10 mouse cellular contexts compared by ENCODE assay signal in the genomic region with DNA sequence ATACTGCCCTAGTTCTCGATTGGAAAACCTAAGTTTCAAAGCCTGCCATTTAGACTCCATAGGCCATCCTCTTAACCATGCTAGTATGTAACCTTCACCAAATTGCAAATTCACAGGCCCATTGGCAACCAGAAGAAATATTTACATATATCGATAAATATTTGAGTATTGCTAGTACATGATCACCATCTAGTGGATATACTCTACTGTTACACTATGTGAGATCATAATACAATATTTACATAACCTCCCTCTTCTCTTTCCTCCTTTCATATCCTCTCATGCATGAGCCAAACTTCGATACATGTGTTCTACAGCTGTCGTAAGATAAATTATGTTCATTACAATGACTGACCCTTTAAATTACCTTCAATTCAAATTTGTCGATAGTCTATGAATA. TPM values are rescaled to one million over a fixed set of nuclear protein-coding genes. Genes with fewer than 3 reads are reported as not detected.
DNase-seq lines count a peak whose midpoint lies in the region; ATAC-seq and TF ChIP-seq lines count a peak whose summit lies in the region.
"Had no signal": no experiment of that assay in that cellular context is flagged by ENCODE, and none has a peak within 500 bp of the region (broad histone marks: within the 10 kb centered on the region; RNA-seq: fewer than 3 reads in every experiment).

No protein-coding gene starts in this region.

- H3K4me1 ChIP-seq in heart, postnatal 0 days (ENCODE audit: control insufficient read depth, insufficient read depth) = no peaks in the 10 kb centered on the region
- H3K4me1 ChIP-seq in G1E (ENCODE audit: insufficient read depth, low read depth, low read length) = peaks cover 80% of the 10 kb centered on the region
- H3K4me1 ChIP-seq in midbrain, embryonic 13.5 days (replicated peaks) = no peaks in the 10 kb centered on the region

- no peak overlapping the region for H3K4me3 ChIP-seq in heart, postnatal 0 days (ENCODE audit: low read depth, low read length)
- H3K4me3 ChIP-seq in G1E (ENCODE audit: low read depth, low read length) = no peak overlapping the region
- H3K4me3 ChIP-seq in midbrain, embryonic 13.5 days (replicated peaks) = no peak overlapping the region
- H3K4me3 ChIP-seq: myocyte had no signal

- 58% methylated on average over 5 of the region's 5 CpGs for WGBS in heart, postnatal 0 days
- 78% methylated on average over 5 of the region's 5 CpGs for WGBS in midbrain, embryonic 13.5 days

- H3K4me2 ChIP-seq in heart, postnatal 0 days (ENCODE audit: low read depth, low read length) = no peak overlapping the region
- no peak overlapping the region for H3K4me2 ChIP-seq in midbrain, embryonic 13.5 days (replicated peaks)

- H3K36me3 ChIP-seq in heart, postnatal 0 days (replicated peaks; ENCODE audit: control insufficient read depth, insufficient read depth, low read length) = no peaks in the 10 kb centered on the region
- H3K36me3 ChIP-seq in G1E (replicated peaks) = no peaks in the 10 kb centered on the region
- H3K36me3 ChIP-seq in midbrain, embryonic 13.5 days = no peaks in the 10 kb centered on the region

- H3K9ac ChIP-seq in heart, postnatal 0 days (replicated peaks; ENCODE audit: low read depth, low read length) = no peak overlapping the region
- no peak overlapping the region for H3K9ac ChIP-seq in midbrain, embryonic 13.5 days (replicated peaks)

- DNase-seq in heart, postnatal 0 days (ENCODE audit: low spot score) = peak; percentile 52
- DNase-seq in heart, adult 9 months (ENCODE audit: low spot score in 2 of 2) = no peak
- no peak for DNase-seq in G1E (ENCODE audit: low spot score)
- DNase-seq in thymus, postnatal 14 days = no peak
- DNase-seq in kidney, adult 9 months = no peak
- no peak for DNase-seq in adrenal gland, adult 2 months

- H3K27ac ChIP-seq in heart, postnatal 0 days (ENCODE audit: low read depth) = no peak overlapping the region
- H3K27ac ChIP-seq in midbrain, embryonic 13.5 days = no peak overlapping the region

- no peaks in the 10 kb centered on the region for H3K9me3 ChIP-seq in heart, postnatal 0 days (replicated peaks; ENCODE audit: control insufficient read depth, low read length)
- H3K9me3 ChIP-seq in G1E (replicated peaks) = no peaks in the 10 kb centered on the region
- no peaks in the 10 kb centered on the region for H3K9me3 ChIP-seq in midbrain, embryonic 13.5 days

- TF ChIP-seq EP300 in heart, postnatal 0 days (IDR thresholded peaks at IDR 0.05; ENCODE audit: low read depth) = no peak

- H3K27me3 ChIP-seq in heart, postnatal 0 days (ENCODE audit: control insufficient read depth, insufficient read depth, low read length) = no peaks in the 10 kb centered on the region
- no peaks in the 10 kb centered on the region for H3K27me3 ChIP-seq in G1E (ENCODE audit: insufficient read depth, low read length)
- H3K27me3 ChIP-seq in midbrain, embryonic 13.5 days = no peaks in the 10 kb centered on the region

- ATAC-seq in heart, postnatal 0 days (ENCODE audit: insufficient read depth, low read depth) = no peak
- 0 out of 2 replicates have a peak, but pooled peaks have one; percentile 15 for ATAC-seq in G1E (ENCODE audit: extremely low read depth, insufficient number of reproducible peaks, low FRiP score, poor library complexity, severe bottlenecking)
- peak; percentile 78 for ATAC-seq in granulocyte monocyte progenitor cell, adult 5-6 weeks (replicated peaks; ENCODE audit: poor library complexity, severe bottlenecking)
- ATAC-seq in midbrain, embryonic 13.5 days = peak; percentile 63

- TF ChIP-seq CTCF in heart, postnatal 0 days (IDR thresholded peaks at IDR 0.05; ENCODE audit: low read depth) = peak; percentile 53
- TF ChIP-seq CTCF in G1E (IDR thresholded peaks at IDR 0.05; ENCODE audit: low read depth, low read length) = no peak

RNA-seq across cellular contexts. Expression of gene Cpox, which starts 7.1 kb away (rescaled TPM):
- 27.4 and 35.4 TPM in 2 replicates for total RNA-seq in heart, postnatal 0 days (2014; rRNA removed; ENCODE audit: low replicate concordance)
- polyA plus RNA-seq in heart, postnatal 0 days (2015; fragmentation: Nextera tagmentation; extraction: Ambion mirVana) = 15.4 and 15.6 TPM in 2 replicates
- 1,587 and 1,720 TPM in 2 replicates for total RNA-seq in G1E (2014; fragmentation: Nextera tagmentation)
- total RNA-seq in G1E (2017) = 291 and 297 TPM in 2 replicates
- 261 and 266 TPM in 2 replicates for polyA plus RNA-seq in G1E (2012)
- total RNA-seq in granulocyte monocyte progenitor cell, adult 5-6 weeks (2014; fragmentation: Nextera tagmentation) = 21.9 and 32.7 TPM in 2 replicates
- 23.4 and 25.2 TPM in 2 replicates for total RNA-seq in granulocyte monocyte progenitor cell, adult 5-6 weeks (2017)
- 7.1 and 10.6 TPM in 2 replicates for polyA plus RNA-seq in midbrain, embryonic 13.5 days (2015; fragmentation: Nextera tagmentation; extraction: Ambion mirVana)
- total RNA-seq in adrenal gland, adult 2 months (2021) = 10 to 100 TPM; 12.2 to 17.0 TPM
- 10.1 and 10.5 TPM in 2 replicates for polyA plus RNA-seq in adrenal gland, adult 2 months (2012; rRNA removed)

RNA-seq across cellular contexts. Expression of gene E330017A01Rik, which starts 24.5 kb away (rescaled TPM):
- total RNA-seq in heart, postnatal 0 days (2014; rRNA removed; ENCODE audit: low replicate concordance) = not detected in 2 replicates
- polyA plus RNA-seq in heart, postnatal 0 days (2015; fragmentation: Nextera tagmentation; extraction: Ambion mirVana) = not detected in 2 replicates
- total RNA-seq in G1E (2014; fragmentation: Nextera tagmentation) (not detected in 2 replicates), G1E (2017) (0.11 and 0.17 TPM in 2 replicates)
- polyA plus RNA-seq in G1E (2012) = not detected in 2 replicates
- not detected in 2 replicates for total RNA-seq in granulocyte monocyte progenitor cell, adult 5-6 weeks (2014; fragmentation: Nextera tagmentation)
- total RNA-seq in granulocyte monocyte progenitor cell, adult 5-6 weeks (2017) = not detected in 2 replicates
- not detected in 2 replicates for polyA plus RNA-seq in midbrain, embryonic 13.5 days (2015; fragmentation: Nextera tagmentation; extraction: Ambion mirVana)
- total RNA-seq in adrenal gland, adult 2 months (2021) = not detected
- not detected in 2 replicates for polyA plus RNA-seq in adrenal gland, adult 2 months (2012; rRNA removed)
- polyA plus RNA-seq: heart, embryonic 16.5 days; myocyte had no signal

RNA-seq across cellular contexts. Expression of gene Gm813, which starts 46.2 kb away (rescaled TPM):
- not detected in 2 replicates for total RNA-seq in heart, postnatal 0 days (2014; rRNA removed; ENCODE audit: low replicate concordance)
- polyA plus RNA-seq in heart, postnatal 0 days (2015; fragmentation: Nextera tagmentation; extraction: Ambion mirVana) = not detected in 2 replicates
- not detected in 2 replicates for total RNA-seq in G1E (2014; fragmentation: Nextera tagmentation)
- total RNA-seq in G1E (2017) = 0.22 TPM in 1 of 2 replicates, not detected in the other
- not detected in 2 replicates for polyA plus RNA-seq in G1E (2012)
- not detected in 2 replicates for total RNA-seq in granulocyte monocyte progenitor cell, adult 5-6 weeks (2014; fragmentation: Nextera tagmentation)
- total RNA-seq in granulocyte monocyte progenitor cell, adult 5-6 weeks (2017) = not detected in 2 replicates
- not detected in 2 replicates for polyA plus RNA-seq in midbrain, embryonic 13.5 days (2015; fragmentation: Nextera tagmentation; extraction: Ambion mirVana)
- not detected for total RNA-seq in adrenal gland, adult 2 months (2021)
- not detected in 2 replicates for polyA plus RNA-seq in adrenal gland, adult 2 months (2012; rRNA removed)
- polyA plus RNA-seq: heart, embryonic 16.5 days; myocyte had no signal

RNA-seq across cellular contexts. Expression of gene Gpr15, which starts 55.8 kb away (rescaled TPM):
- not detected in 2 replicates for total RNA-seq in heart, postnatal 0 days (2014; rRNA removed; ENCODE audit: low replicate concordance)
- 0.10 TPM in 1 of 2 replicates, not detected in the other for polyA plus RNA-seq in heart, postnatal 0 days (2015; fragmentation: Nextera tagmentation; extraction: Ambion mirVana)
- total RNA-seq in G1E (2014; fragmentation: Nextera tagmentation) = not detected in 2 replicates
- 0.11 and 0.12 TPM in 2 replicates for total RNA-seq in G1E (2017)
- polyA plus RNA-seq in G1E (2012) = not detected in 2 replicates
- 0.92 TPM in 1 of 2 replicates, not detected in the other for total RNA-seq in granulocyte monocyte progenitor cell, adult 5-6 weeks (2014; fragmentation: Nextera tagmentation)
- 0.77 and 0.78 TPM in 2 replicates for total RNA-seq in granulocyte monocyte progenitor cell, adult 5-6 weeks (2017)
- polyA plus RNA-seq in midbrain, embryonic 13.5 days (2015; fragmentation: Nextera tagmentation; extraction: Ambion mirVana) = not detected in 2 replicates
- not detected for total RNA-seq in adrenal gland, adult 2 months (2021)
- polyA plus RNA-seq in adrenal gland, adult 2 months (2012; rRNA removed) = not detected in 2 replicates
- polyA plus RNA-seq: myocyte had no signal
